Mouse (Mus musculus) limb, embryonic 14.5 days (tissue): Measurements from ENCODE around the gene Bdnf. TPM values are rescaled to one million over a fixed set of nuclear protein-coding genes. Genes with fewer than 3 reads are reported as not detected.

Experiments
- ATAC-seq: fragments of 200-750 bp; cut with Nextera tagmentation; 2 replicates; pipeline ENCODE4 v1.8.0; 2017; ENCODE audit warnings: low read depth, moderate number of reproducible peaks, moderate TSS enrichment; ENCODE audit not compliant: low FRiP score
- DNase-seq: peaks from one replicate; pipeline ENCODE4 v3.0.0-alpha.2; 2015; ENCODE audit warnings: low spot score
- H3K27ac ChIP-seq: fragments of 300-500 bp; sonication (generic); replicated peaks from 2 replicates; pipeline ENCODE4 v1.5.1; 2014; ENCODE audit warnings: low read depth, mild to moderate bottlenecking, low read length, moderate library complexity, mixed read lengths
- H3K27me3 ChIP-seq: fragments of 300-500 bp; sonication (generic); 2 replicates; pipeline ENCODE4 v1.6.1; 2014; ENCODE audit warnings: low read length, mixed read lengths; ENCODE audit not compliant: control insufficient read depth, insufficient read depth
- H3K36me3 ChIP-seq: fragments of 300-500 bp; sonication (generic); 2 replicates; pipeline ENCODE4 v1.6.1; 2014; ENCODE audit warnings: mild to moderate bottlenecking, low read length, moderate library complexity, mixed read lengths; ENCODE audit not compliant: control insufficient read depth, insufficient read depth
- H3K4me1 ChIP-seq: fragments of 300-500 bp; sonication (generic); 2 replicates; pipeline ENCODE4 v1.6.1; 2014; ENCODE audit warnings: antibody characterized with exemption, low read length, mixed read lengths; ENCODE audit not compliant: control insufficient read depth, insufficient read depth
- H3K4me2 ChIP-seq: fragments of 300-500 bp; sonication (generic); replicated peaks from 2 replicates; pipeline ENCODE4 v1.6.1; 2014; ENCODE audit warnings: low read depth, mild to moderate bottlenecking, low read length, moderate library complexity; ENCODE audit not compliant: severe bottlenecking
- H3K4me3 ChIP-seq: fragments of 300-500 bp; sonication (generic); replicated peaks from 2 replicates; pipeline ENCODE4 v1.5.1; 2014; ENCODE audit warnings: low read length
- H3K9ac ChIP-seq: fragments of 300-500 bp; sonication (generic); 2 replicates; pipeline ENCODE4 v1.6.1; 2014; ENCODE audit warnings: mild to moderate bottlenecking, low read depth, low read length, moderate library complexity; ENCODE audit not compliant: severe bottlenecking
- H3K9me3 ChIP-seq: fragments of 300-500 bp; sonication (generic); 2 replicates; pipeline ENCODE4 v1.6.1; 2016; ENCODE audit warnings: low read length; ENCODE audit not compliant: control insufficient read depth
- POLR2A ChIP-seq: fragments of 200-500 bp; IDR thresholded peaks from 2 replicates; pipeline ENCODE4 v1.8.0; 2012; ENCODE audit warnings: inconsistent platforms, mild to moderate bottlenecking, moderate library complexity, borderline replicate concordance; ENCODE audit not compliant: insufficient read depth, insufficient read length; ENCODE audit errors: extremely low read depth
- WGBS: fragments of 180-500 bp; shearing (Covaris S2); extraction: QIAGEN DNeasy Blood & Tissue Kit; methylation state at CpG from one replicate; pipeline ENCODE4 v1.1.7; 2014; 5-methylcytosine and 5-hydroxymethylcytosine counted together
- polyA plus RNA-seq, 2 experiments: library from polyadenylated mRNA; depleted of rRNA in 1 of 2; stranded (reverse) in 1 of 2; unstranded in 1 of 2; fragments of >200 nt; fragmentation: Nextera tagmentation in 1 of 2; extraction: Ambion mirVana in 1 of 2; gene quantifications; 2 replicates each; pipeline versions ENCODE4 v1.2.1 to v1.2.3; 2012 to 2014

The Bdnf gene
- polyA plus RNA-seq (2012; rRNA removed) (1.1 and 1.3 TPM in 2 replicates), polyA plus RNA-seq (2014; fragmentation: Nextera tagmentation; extraction: Ambion mirVana) (2.5 and 2.7 TPM in 2 replicates)

DNA sequence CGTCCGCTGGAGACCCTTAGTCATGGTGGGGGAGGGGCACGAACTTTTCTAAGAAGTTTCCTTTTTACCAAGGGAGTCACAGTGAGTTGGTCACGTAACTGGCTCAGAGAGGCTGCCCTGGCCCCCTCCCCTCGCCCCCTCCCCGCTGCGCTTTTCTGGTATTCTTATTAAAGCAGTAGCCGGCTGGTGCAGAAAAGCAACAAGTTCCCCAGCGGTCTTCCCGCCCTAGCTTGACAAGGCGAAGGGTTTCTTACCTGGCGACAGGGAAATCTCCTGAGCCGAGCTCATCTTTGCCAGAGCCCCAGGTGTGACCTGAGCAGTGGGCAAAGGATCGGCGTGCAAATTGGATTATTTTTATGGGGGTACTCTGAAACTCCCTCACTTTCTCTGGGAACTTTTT is at the start of gene Bdnf:
Gene Bdnf, plus strand, starts transcription at position 169 of the 400 bp plus-strand sequence.
- H3K4me2 ChIP-seq, result peak within 1 kb of the TSS; percentile 45
- 1% methylated on average over 15 of the region's 15 CpGs for WGBS
- peak within 1 kb of the TSS; percentile 26 for H3K4me3 ChIP-seq
- TF ChIP-seq POLR2A, result no peak
- H3K27ac ChIP-seq, result no peak within 1 kb of the TSS
- ATAC-seq (no peak), DNase-seq (no peak)
- H3K9ac ChIP-seq, result no peak within 1 kb of the TSS
- H3K4me1 ChIP-seq, result peaks cover 15% of the 10 kb centered on the region
- no peaks in the 10 kb centered on the region for H3K36me3 ChIP-seq
- peaks cover 62% of the 10 kb centered on the region for H3K27me3 ChIP-seq
- no peaks in the 10 kb centered on the region for H3K9me3 ChIP-seq

DNA sequence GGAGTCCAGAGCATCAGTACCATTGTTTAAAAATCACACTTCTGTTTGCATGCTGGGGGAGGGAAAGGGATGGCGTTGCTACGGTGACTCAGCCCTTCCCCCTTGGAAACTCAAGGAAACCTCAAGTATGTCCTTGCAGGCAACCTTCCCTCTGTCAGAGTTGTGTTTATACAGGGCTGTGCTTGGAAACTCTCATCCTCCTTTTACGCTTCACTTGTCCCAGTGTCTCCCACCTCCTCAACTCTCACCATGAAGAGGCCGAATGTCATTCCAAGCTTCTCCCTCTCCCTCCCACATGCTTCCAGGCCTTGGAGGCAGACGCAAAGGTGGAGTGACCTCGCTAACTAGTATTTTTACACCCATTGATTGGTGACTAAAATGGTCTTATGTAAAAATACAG is 47.6 kb upstream of the Bdnf start:
- Histone ChIP-seq H3K4me1 (no peaks in the 10 kb centered on the region), H3K9me3 (no peaks in the 10 kb centered on the region), H3K4me2 (no peak overlapping the region), H3K9ac (no peak overlapping the region), H3K4me3 (no peak overlapping the region), H3K27ac (no peak overlapping the region), H3K36me3 (no peaks in the 10 kb centered on the region), H3K27me3 (no peaks in the 10 kb centered on the region)
- 79% methylated on average over 6 of the region's 6 CpGs for WGBS
- DNase-seq, result no peak
- ATAC-seq, result no peak
- TF ChIP-seq POLR2A, result no peak

DNA sequence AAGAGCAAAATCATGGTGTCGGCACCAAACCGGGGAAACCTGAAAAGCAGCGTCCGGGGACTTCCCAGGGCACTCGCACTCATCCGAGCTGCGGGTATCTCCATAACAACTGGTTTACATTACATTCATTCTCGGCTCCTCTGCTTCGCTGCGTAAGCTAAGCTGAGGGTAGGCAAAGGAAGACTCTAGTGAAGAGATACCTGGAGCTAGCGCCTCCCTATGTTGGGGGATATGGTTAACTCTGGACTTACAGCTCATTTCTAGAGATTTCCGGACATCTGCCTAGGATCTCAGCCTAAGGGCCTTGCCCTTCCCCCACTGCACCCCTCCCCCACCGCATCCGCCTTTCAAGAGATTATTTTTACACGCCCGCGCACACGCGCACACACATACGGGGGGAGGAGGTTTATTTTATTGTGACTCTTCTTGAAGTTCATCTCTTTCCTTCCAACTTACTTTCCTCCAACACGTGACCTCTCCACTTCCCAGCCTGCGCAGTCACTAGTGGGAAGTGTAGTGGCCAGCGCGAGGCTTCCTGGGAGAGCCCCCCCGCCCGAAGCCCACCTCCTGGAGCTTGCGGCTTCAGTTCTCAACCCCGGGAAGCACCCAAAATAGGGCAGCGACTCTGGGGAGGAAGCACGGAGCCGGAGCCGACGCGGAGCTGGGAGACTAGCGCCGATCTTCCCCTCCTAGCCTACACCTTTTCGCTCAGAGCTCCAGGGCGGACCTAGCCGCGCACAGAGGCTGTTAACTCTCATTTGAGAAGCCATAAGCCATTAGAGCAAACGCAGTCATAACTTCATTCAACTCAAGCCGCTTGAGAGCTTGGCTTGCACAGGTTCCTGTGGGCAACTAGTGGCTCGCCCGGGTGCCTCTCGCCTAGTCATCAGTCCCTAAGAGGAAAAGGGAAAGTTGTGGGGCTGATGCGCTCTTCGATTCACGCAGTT is 718 bp upstream of the Bdnf start:
- peak overlapping the region; percentile 26 for H3K4me3 ChIP-seq
- peaks cover 62% of the 10 kb centered on the region for H3K27me3 ChIP-seq
- under 1% methylated on average over 45 of the region's 48 CpGs for WGBS
- H3K9ac ChIP-seq, result no peak overlapping the region
- no peak for DNase-seq
- no peak for ATAC-seq
- H3K4me1 ChIP-seq, result peaks cover 15% of the 10 kb centered on the region
- H3K4me2 ChIP-seq, result peak overlapping the region; percentile 45
- no peak for TF ChIP-seq POLR2A
- no peak overlapping the region for H3K27ac ChIP-seq
- H3K36me3 ChIP-seq, result no peaks in the 10 kb centered on the region
- no peaks in the 10 kb centered on the region for H3K9me3 ChIP-seq

DNA sequence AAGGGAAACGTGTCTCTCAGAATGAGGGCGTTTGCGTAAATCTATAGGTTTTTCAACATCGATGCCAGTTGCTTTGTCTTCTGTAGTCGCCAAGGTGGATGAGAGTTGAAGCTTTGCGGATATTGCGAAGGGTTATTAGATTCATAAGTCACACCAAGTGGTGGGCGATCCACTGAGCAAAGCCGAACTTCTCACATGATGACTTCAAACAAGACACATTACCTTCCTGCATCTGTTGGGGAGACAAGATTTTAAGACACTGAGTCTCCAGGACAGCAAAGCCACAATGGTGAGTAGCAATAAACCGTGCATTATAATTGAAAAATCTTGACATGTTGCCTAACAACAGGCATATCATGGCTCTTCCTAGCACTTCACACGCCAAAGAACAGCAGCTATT is 551 bp downstream of the Bdnf start:
- ATAC-seq (no peak), DNase-seq (no peak)
- no peaks in the 10 kb centered on the region for H3K36me3 ChIP-seq
- H3K9ac ChIP-seq, result no peak overlapping the region
- 8% methylated on average over 11 of the region's 11 CpGs for WGBS
- no peaks in the 10 kb centered on the region for H3K9me3 ChIP-seq
- TF ChIP-seq POLR2A, result no peak
- H3K4me2 ChIP-seq, result no peak overlapping the region
- no peak overlapping the region for H3K27ac ChIP-seq
- peaks cover 62% of the 10 kb centered on the region for H3K27me3 ChIP-seq
- H3K4me1 ChIP-seq, result peaks cover 15% of the 10 kb centered on the region
- H3K4me3 ChIP-seq, result no peak overlapping the region

DNA sequence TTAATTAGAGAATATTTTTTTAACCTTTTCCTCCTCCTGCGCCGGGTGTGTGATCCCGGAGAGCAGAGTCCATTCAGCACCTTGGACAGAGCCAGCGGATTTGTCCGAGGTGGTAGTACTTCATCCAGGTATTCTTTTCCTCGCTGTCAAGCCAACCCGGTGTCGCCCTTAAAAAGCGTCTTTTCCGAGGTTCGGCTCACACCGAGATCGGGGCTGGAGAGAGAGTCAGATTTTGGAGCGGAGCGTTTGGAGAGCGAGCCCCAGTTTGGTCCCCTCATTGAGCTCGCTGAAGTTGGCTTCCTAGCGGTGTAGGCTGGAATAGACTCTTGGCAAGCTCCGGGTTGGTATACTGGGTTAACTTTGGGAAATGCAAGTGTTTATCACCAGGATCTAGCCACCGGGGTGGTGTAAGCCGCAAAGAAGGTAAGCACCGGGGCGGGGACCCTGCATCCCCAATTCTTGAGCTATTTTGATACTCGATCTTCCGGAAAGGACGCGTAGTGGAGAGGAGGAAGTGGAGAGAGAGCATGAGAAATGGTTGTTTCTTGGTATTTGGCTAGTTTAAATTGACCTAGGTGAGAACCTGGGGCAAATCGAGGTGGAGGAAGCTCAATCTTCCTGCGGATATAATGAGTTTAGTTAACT is 1.6 kb downstream of the Bdnf start:
- Histone ChIP-seq H3K4me3 (peak overlapping the region; percentile 7; the same call in 1 of the 2 replicates), H3K27me3 (peaks cover 62% of the 10 kb centered on the region), H3K4me1 (peaks cover 15% of the 10 kb centered on the region), H3K4me2 (peak overlapping the region; percentile 28; the same call in 1 of the 2 replicates), H3K9me3 (no peaks in the 10 kb centered on the region), H3K27ac (no peak overlapping the region), H3K36me3 (no peaks in the 10 kb centered on the region), H3K9ac (no peak overlapping the region)
- ATAC-seq (0 out of 2 replicates have a peak, but pooled peaks have one; percentile 39), DNase-seq (peak; percentile 83)
- WGBS, result 2% methylated on average over 29 of the region's 29 CpGs
- no peak for TF ChIP-seq POLR2A
